Comparison of ENCODE assay signal across 28 mouse cellular contexts in the genomic region with DNA sequence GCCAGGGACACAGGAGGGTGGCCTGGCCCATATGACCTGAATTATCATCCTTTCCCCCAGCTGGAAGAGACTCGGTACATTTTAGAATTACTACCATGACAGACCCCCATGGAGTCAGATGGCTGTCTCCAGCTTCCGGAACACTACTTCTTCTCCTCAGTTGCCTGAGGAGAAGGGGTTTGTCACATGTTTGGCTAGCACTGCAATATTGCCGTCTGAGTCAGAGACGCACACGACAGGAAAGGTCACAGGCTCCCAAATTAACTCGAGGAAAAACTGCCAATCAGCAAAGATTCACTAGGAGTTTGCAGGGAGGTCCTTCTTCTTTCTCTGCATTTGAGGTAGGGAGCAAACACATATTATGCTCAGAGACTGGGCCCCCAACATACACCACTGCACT.
A peak's percentile ranks its signal among the peaks of the same experiment; 100 is the strongest.
DNase-seq lines count a peak whose midpoint lies in the region; ATAC-seq and TF ChIP-seq lines count a peak whose summit lies in the region.
"Had no signal": no experiment of that assay in that cellular context is flagged by ENCODE, and none has a peak within 500 bp of the region (broad histone marks: within the 10 kb centered on the region; RNA-seq: fewer than 3 reads in every experiment).

No protein-coding gene starts in this region.

- H3K27ac ChIP-seq in hindbrain, embryonic 13.5 days: 0 out of 2 replicates have a peak overlapping the region, but pooled peaks have one; percentile 6
- no peak overlapping the region for H3K27ac ChIP-seq in hindbrain, embryonic 10.5 days
- no peak overlapping the region for H3K27ac ChIP-seq in midbrain, postnatal 0 days (ENCODE audit: low read depth, low read length)
- H3K27ac ChIP-seq in midbrain, embryonic 16.5 days (ENCODE audit: low read length): no peak overlapping the region
- no peak overlapping the region for H3K27ac ChIP-seq in liver, embryonic 12.5 days
- H3K27ac ChIP-seq: embryonic facial prominence, embryonic 12.5 days; heart, embryonic 10.5 days; heart, embryonic 15.5 days; hindbrain, embryonic 15.5 days; intestine, embryonic 15.5 days; liver, embryonic 15.5 days; midbrain, embryonic 12.5 days had no signal

- no peaks in the 10 kb centered on the region for H3K9me3 ChIP-seq in hindbrain, embryonic 13.5 days
- H3K9me3 ChIP-seq in hindbrain, embryonic 10.5 days: no peaks in the 10 kb centered on the region
- no peaks in the 10 kb centered on the region for H3K9me3 ChIP-seq in midbrain, postnatal 0 days (ENCODE audit: low read length)
- no peaks in the 10 kb centered on the region for H3K9me3 ChIP-seq in midbrain, embryonic 16.5 days (replicated peaks; ENCODE audit: control insufficient read depth, low read length, poor library complexity, severe bottlenecking)
- H3K9me3 ChIP-seq in liver, embryonic 12.5 days (replicated peaks): no peaks in the 10 kb centered on the region
- H3K9me3 ChIP-seq: embryonic facial prominence, embryonic 12.5 days; heart, embryonic 10.5 days; heart, embryonic 15.5 days; hindbrain, embryonic 15.5 days; intestine, embryonic 15.5 days; liver, embryonic 15.5 days; megakaryocyte, embryonic 14.5 days; midbrain, embryonic 12.5 days had no signal

- H3K36me3 ChIP-seq in hindbrain, embryonic 13.5 days: no peaks in the 10 kb centered on the region
- no peaks in the 10 kb centered on the region for H3K36me3 ChIP-seq in hindbrain, embryonic 10.5 days
- peaks cover 2% of the 10 kb centered on the region; the same call in 1 of the 2 replicates for H3K36me3 ChIP-seq in midbrain, postnatal 0 days (ENCODE audit: insufficient read depth, low read length)
- H3K36me3 ChIP-seq in midbrain, embryonic 16.5 days (ENCODE audit: control insufficient read depth, insufficient read depth, low read length): no peaks in the 10 kb centered on the region
- H3K36me3 ChIP-seq in liver, embryonic 12.5 days: no peaks in the 10 kb centered on the region
- H3K36me3 ChIP-seq: embryonic facial prominence, embryonic 12.5 days; heart, embryonic 10.5 days; heart, embryonic 15.5 days; hindbrain, embryonic 15.5 days; intestine, embryonic 15.5 days; liver, embryonic 15.5 days; midbrain, embryonic 12.5 days had no signal

- ATAC-seq in hindbrain, embryonic 13.5 days (ENCODE audit: low FRiP score): no peak
- no peak for ATAC-seq in midbrain, postnatal 0 days (ENCODE audit: low FRiP score)
- ATAC-seq in midbrain, embryonic 16.5 days: no peak
- ATAC-seq in liver, embryonic 12.5 days: no peak
- no peak for ATAC-seq in megakaryocyte, adult 5-6 weeks (ENCODE audit: poor library complexity, severe bottlenecking)
- ATAC-seq: forebrain, embryonic 14.5 days; intestine, embryonic 15.5 days had no signal

- H3K27me3 ChIP-seq in hindbrain, embryonic 13.5 days: peaks cover 7% of the 10 kb centered on the region; the same call in 1 of the 2 replicates
- no peaks in the 10 kb centered on the region for H3K27me3 ChIP-seq in hindbrain, embryonic 10.5 days (ENCODE audit: insufficient read depth, poor library complexity, severe bottlenecking)
- H3K27me3 ChIP-seq in midbrain, postnatal 0 days (ENCODE audit: insufficient read depth, low read length): no peaks in the 10 kb centered on the region
- no peaks in the 10 kb centered on the region for H3K27me3 ChIP-seq in midbrain, embryonic 16.5 days (ENCODE audit: control insufficient read depth, insufficient read depth, low read depth, low read length)
- H3K27me3 ChIP-seq in liver, embryonic 12.5 days (replicated peaks): peaks cover 2% of the 10 kb centered on the region; the same call in 1 of the 2 replicates
- H3K27me3 ChIP-seq: heart, embryonic 15.5 days; hindbrain, embryonic 15.5 days; intestine, embryonic 15.5 days; liver, embryonic 15.5 days; midbrain, embryonic 12.5 days had no signal

- WGBS in hindbrain, embryonic 13.5 days: 50% methylated on average over 6 of the region's 6 CpGs
- 38% methylated on average over 6 of the region's 6 CpGs for WGBS in hindbrain, embryonic 10.5 days
- 45% methylated on average over 6 of the region's 6 CpGs for WGBS in midbrain, postnatal 0 days
- 44% methylated on average over 6 of the region's 6 CpGs for WGBS in midbrain, embryonic 16.5 days
- 57% methylated on average over 6 of the region's 6 CpGs for WGBS in liver, embryonic 12.5 days (ENCODE audit: insufficient replicate concordance)

- H3K4me1 ChIP-seq in hindbrain, embryonic 13.5 days (replicated peaks): peaks cover 43% of the 10 kb centered on the region
- H3K4me1 ChIP-seq in hindbrain, embryonic 10.5 days (replicated peaks): peaks cover 26% of the 10 kb centered on the region
- H3K4me1 ChIP-seq in midbrain, postnatal 0 days (ENCODE audit: insufficient read depth, low read length): peaks cover 16% of the 10 kb centered on the region; the same call in 1 of the 2 replicates
- H3K4me1 ChIP-seq in midbrain, embryonic 16.5 days (ENCODE audit: control insufficient read depth, insufficient read depth, low read length): peaks cover 14% of the 10 kb centered on the region
- H3K4me1 ChIP-seq in liver, embryonic 12.5 days: no peaks in the 10 kb centered on the region
- H3K4me1 ChIP-seq: embryonic facial prominence, embryonic 12.5 days; heart, embryonic 15.5 days; intestine, embryonic 15.5 days; liver, embryonic 15.5 days; megakaryocyte, embryonic 14.5 days had no signal

- H3K4me3 ChIP-seq in hindbrain, embryonic 13.5 days: no peak overlapping the region
- H3K4me3 ChIP-seq in hindbrain, embryonic 10.5 days: no peak overlapping the region
- H3K4me3 ChIP-seq in midbrain, postnatal 0 days (ENCODE audit: low read depth, low read length): no peak overlapping the region
- H3K4me3 ChIP-seq in midbrain, embryonic 16.5 days (ENCODE audit: low read depth, low read length): no peak overlapping the region
- no peak overlapping the region for H3K4me3 ChIP-seq in liver, embryonic 12.5 days
- H3K4me3 ChIP-seq: embryonic facial prominence, embryonic 12.5 days; heart, embryonic 10.5 days; heart, embryonic 15.5 days; hindbrain, embryonic 15.5 days; intestine, embryonic 15.5 days; liver, embryonic 15.5 days; megakaryocyte, embryonic 14.5 days; midbrain, embryonic 12.5 days had no signal

- no peak overlapping the region for H3K4me2 ChIP-seq in hindbrain, embryonic 13.5 days
- no peak overlapping the region for H3K4me2 ChIP-seq in midbrain, postnatal 0 days (ENCODE audit: low read depth, low read length, poor library complexity, severe bottlenecking)
- H3K4me2 ChIP-seq in midbrain, embryonic 16.5 days (ENCODE audit: low read length): no peak overlapping the region
- H3K4me2 ChIP-seq in liver, embryonic 12.5 days: no peak overlapping the region
- H3K4me2 ChIP-seq: embryonic facial prominence, embryonic 12.5 days; heart, embryonic 15.5 days; hindbrain, embryonic 15.5 days; intestine, embryonic 15.5 days; liver, embryonic 15.5 days; lung, embryonic 14.5 days; midbrain, embryonic 12.5 days had no signal

- H3K9ac ChIP-seq in hindbrain, embryonic 13.5 days: no peak overlapping the region
- H3K9ac ChIP-seq in midbrain, postnatal 0 days (replicated peaks; ENCODE audit: low read length, poor library complexity, severe bottlenecking): no peak overlapping the region
- no peak overlapping the region for H3K9ac ChIP-seq in midbrain, embryonic 16.5 days (ENCODE audit: low read depth, low read length)
- no peak overlapping the region for H3K9ac ChIP-seq in liver, embryonic 12.5 days
- H3K9ac ChIP-seq: embryonic facial prominence, embryonic 12.5 days; heart, embryonic 15.5 days; hindbrain, embryonic 15.5 days; intestine, embryonic 15.5 days; liver, embryonic 15.5 days; lung, embryonic 14.5 days; midbrain, embryonic 12.5 days had no signal

- DNase-seq in hindbrain, embryonic 10.5 days (ENCODE audit: low spot score): no peak
- DNase-seq in midbrain, postnatal 0 days (ENCODE audit: low spot score): peak; percentile 62
- DNase-seq in brain, adult 2 months (ENCODE audit: low read depth, low spot score): peak; percentile 70
- DNase-seq: B cell, adult 2 months; cerebellum, adult 11 months; cerebellum, adult 9-11 months; embryo, embryonic 11 days; gastrocnemius, postnatal 25 days; heart, adult 11 months; kidney, adult 8-10 months; kidney, postnatal 25 days; liver; lung, embryonic 14.5 days; spleen, adult 18-20 months; thymus, postnatal 14 days had no signal

- no peak for TF ChIP-seq CTCF in midbrain, postnatal 0 days (IDR thresholded peaks at IDR 0.05)
